Mouse (Mus musculus) fat pad, adult 2 months (tissue): ENCODE results near the gene Naaa.

ENCODE experiments used
- DNase-seq: peaks from one replicate; pipeline ENCODE4 v3.0.0-alpha.2; 2011; ENCODE audit warnings: low read depth, low spot score; ENCODE audit errors: extremely low read depth

Gene Naaa

GRCm38 (mm10) chr5:92218915-92219793, 58.8 kb downstream of the Naaa start:
- DNase-seq, result no peak

GRCm38 (mm10) chr5:92215308-92215707, 62.7 kb downstream of the Naaa start, which contains the start of gene U90926:
TSS of gene U90926 (minus strand) at chr5:92215408.
- no peak for DNase-seq

- DNase-seq, result no peak
Measured at GRCm38 (mm10) chr5:92212231-92212630, 65.7 kb downstream of the Naaa start.

GRCm38 (mm10) chr5:92210205-92210604, 67.8 kb downstream of the Naaa start:
- no peak for DNase-seq
